Mouse (Mus musculus) gastrocnemius, postnatal 10 days (tissue): Measurements from ENCODE around the gene Hectd4. TPM values are rescaled to one million over a fixed set of nuclear protein-coding genes. Genes with fewer than 3 reads are reported as not detected.
"Not testable (repeated sequence)": the region's sequence is repeated elsewhere in the genome, so short reads cannot be mapped to it uniquely, and the experiment has no call there.

Experiments
- DNase-seq: peaks from one replicate; pipeline ENCODE4 v3.0.0; 2021; ENCODE audit warnings: mixed read lengths
- long read RNA-seq, 2 experiments: library from polyadenylated mRNA; stranded (forward); transcript quantifications; one replicate each; pipeline ENCODE4 v2.0.0; 2021
- total RNA-seq, 2 experiments: library from RNA; stranded (reverse); gene quantifications; 2 replicates each; pipeline ENCODE4 v1.2.3; 2021

Hectd4 gene
- total RNA-seq: 10 to 100 TPM; 12.7 to 16.6 TPM
- long read RNA-seq, experiment 1, partial matches to known transcripts: 2 of 4 reads
- long read RNA-seq, experiment 1, other reads (novel, unspliced or antisense): 2 of 4 reads
- long read RNA-seq, experiment 2, partial matches to known transcripts: 6 of 9 reads
- long read RNA-seq, experiment 2, other reads (novel, unspliced or antisense): 3 of 9 reads

GRCm38 (mm10) chr5:121219980-121220731 lies at the start of gene Hectd4:
Gene Hectd4 (plus strand): TSS chr5:121220219.
- DNase-seq: peak; percentile 99

DNA sequence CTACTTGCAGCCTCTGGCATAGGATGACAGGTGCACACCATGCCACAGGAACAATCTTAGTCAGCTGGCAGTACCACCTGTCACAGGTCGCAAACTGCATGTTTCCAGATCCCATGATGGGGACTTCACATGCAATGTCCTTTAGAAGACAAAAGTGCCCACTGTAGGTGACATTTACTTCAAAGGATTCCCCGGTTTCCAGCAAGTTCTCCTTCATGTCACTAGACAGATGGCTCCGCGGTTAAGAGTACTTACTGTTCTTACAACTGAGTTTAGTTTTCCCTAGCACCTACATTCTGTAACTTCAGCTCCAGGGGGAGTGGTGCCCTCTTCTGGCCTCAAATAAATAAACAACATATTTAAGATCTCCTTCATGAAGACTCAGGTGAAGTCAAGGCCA lies 47.2 kb upstream of the Hectd4 start:
- DNase-seq: no peak

DNA sequence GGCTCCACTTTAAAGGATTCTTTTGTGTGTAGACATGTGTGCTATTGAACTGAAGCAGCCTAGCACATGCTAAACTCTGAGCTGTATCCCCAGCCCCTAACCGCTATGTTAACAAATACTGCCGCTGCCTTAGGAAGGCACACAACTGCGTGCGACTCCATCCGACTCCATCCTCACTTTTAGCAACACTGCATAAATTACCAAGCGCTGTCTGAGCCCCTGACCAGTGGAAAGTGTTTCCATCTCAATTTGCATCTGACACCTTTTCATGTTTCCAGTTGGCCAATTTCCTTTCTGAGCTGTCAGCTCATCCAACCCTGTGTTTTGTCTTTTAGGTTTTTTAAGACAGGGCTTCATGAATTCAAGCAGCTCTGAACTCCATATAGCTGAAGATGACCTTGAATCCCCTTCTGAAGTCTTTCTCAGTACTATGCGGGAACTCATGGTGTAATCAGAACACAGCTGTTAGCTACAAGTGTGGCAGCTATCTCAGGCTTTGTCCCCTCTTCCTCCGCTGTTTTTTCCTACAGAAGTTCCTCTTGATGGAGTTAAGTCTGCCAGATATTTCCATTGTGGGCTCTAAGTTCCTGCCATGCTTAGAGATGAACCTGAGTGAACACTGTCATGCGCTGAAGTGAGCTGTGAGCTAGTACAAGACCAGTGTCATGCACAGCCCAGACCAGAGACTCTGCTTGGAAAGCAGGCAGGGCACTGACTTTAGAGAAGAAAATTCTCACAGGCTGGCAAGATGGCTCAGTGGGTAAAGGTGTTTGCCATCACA lies 40.8 kb upstream of the Hectd4 start:
- no peak for DNase-seq

DNA sequence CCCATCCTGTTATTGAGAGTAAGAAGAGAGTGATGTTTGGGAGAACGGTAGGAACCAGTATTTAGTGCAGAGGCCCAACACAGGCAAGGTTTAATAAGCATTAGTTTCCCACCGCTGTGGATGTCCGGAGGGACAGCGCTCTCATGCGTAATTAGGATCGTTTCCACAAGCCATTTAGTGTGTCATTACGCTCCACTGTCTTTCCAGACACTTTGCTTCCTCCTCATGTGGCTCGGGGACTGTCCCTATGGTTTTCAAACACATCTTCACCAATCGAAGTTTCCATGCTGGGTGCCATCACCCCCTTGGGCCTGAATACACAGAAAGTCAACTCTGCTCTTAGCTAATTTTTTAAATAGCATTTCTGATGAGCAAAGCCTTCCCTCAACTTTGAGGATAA lies 36.8 kb upstream of the Hectd4 start:
- DNase-seq: no peak

- DNase-seq: no peak
Measured at GRCm38 (mm10) chr5:121184375-121184774, 35.6 kb upstream of the Hectd4 start.

DNA sequence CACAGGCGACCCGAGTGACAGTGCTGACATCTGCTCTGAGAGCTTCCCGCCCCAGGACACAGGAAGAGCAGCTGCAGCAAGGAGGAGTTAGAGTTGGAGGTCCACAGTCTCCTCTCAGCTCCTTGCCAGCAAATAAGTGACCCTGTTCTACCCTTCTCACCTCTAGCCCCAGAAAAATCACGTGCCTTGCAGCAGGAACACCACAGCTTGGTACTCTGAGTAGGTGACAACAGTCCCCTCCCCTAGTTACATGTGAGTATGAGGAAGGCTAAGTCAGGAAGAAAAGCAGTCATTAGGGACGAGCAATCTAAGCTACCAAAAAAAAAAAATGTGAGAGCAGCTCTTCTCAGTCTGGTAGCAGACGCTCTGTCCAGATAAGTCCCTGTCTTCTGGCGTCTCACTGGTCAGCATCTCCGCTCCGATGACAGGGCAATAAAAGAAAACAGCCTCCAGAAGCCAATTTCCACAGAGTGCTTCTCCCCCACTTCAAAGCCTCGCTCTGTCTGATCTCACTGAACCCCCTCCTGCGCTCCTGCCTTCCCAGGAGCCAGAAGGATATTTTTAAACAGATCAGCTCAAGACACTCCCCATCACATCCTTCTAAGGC lies 35.0 kb upstream of the Hectd4 start:
- no peak for DNase-seq

DNA sequence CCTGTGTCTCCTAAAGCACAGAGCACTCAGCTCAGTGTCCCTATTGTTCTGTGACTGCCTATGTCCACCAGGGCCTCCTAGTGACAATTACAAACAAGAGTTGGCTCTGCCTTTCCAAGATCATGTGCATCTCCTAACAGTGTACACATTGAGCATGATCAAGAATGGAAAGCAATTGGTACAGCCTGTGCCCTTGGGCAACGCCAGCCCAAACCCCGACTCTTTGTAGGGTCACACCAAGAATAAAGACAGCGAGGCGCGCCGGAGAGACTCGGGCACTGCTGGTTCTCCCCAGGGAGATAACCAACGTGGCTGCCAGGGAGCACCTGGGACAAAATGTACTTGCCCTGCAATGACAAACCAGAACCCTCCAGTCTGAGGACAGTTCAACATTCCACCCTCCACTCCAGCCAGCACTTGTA lies 32.4 kb upstream of the Hectd4 start:
- DNase-seq: no peak

DNA sequence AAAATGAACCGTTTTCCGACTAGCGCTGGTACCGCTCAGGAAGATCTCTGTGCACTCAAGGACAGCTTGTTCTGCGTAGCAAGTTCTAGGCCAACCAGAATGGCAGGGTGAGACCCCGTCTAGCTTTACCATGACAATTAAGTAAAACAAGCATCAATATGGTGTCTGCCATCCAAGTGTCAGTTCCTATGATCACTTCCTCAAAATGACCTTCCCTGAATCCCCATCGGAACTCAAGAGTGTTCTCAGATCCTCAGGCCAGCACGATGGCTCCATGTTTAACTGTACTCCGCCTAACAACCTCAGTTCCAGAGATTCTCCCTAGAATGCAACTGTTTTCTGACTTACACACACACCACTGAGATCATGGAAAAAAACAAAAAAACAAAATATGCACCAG lies 31.8 kb upstream of the Hectd4 start:
- DNase-seq: no peak

GRCm38 (mm10) chr5:121189182-121189581 lies 30.8 kb upstream of the Hectd4 start:
- DNase-seq: no peak

- DNase-seq: no peak
Measured at GRCm38 (mm10) chr5:121190210-121190835, 29.7 kb upstream of the Hectd4 start.

GRCm38 (mm10) chr5:121190836-121191583 lies 29.0 kb upstream of the Hectd4 start, which contains the start of gene Ptpn11:
Gene Ptpn11 (minus strand): TSS chr5:121191397.
- peak; percentile 89 for DNase-seq

- no peak for DNase-seq
Measured at GRCm38 (mm10) chr5:121191584-121191906, 28.5 kb upstream of the Hectd4 start.

- DNase-seq: no peak
Measured at GRCm38 (mm10) chr5:121194173-121194572, 25.8 kb upstream of the Hectd4 start.

DNA sequence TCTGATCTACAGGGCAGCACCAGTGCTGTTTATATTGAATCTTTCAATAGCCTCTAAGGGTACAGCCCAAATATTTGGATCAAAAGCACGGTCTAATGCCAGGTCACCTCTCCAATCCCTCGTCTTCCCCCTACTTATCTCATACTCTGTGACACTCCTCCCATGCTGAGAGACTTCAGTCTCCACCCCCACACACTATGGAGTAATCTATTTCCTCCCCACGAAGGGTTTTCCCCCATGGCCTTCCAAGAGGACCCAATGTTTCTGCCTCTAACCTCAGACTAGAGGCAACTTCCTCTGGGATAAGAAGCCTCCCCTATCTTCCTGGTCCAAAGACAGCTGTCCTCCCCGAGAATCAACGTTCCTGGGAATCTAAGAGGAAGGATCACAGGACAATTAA lies 23.3 kb upstream of the Hectd4 start:
- DNase-seq: no peak

- DNase-seq: no peak
Measured at GRCm38 (mm10) chr5:121197337-121197736, 22.7 kb upstream of the Hectd4 start.

GRCm38 (mm10) chr5:121198376-121198775 lies 21.6 kb upstream of the Hectd4 start:
- DNase-seq: no peak

DNA sequence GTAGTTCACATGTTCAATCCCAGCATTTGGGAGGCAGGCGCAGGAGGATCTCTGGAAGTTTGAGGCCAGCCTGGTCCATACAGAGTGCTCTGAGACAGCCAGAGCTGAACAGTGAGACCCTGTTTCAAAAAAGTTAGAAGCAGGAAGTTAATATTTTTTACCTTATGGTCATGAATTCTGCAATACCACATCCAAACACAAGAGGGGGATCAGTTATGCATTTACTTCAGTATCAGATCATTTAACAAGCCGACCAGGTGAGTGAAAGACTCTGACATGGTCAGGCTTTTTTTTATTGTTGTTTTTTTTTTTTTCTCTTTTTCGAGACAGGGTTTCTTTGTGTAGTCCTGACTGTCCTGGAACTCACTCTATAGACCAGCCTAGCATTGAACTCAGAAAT lies 18.3 kb upstream of the Hectd4 start:
- DNase-seq: no peak

- DNase-seq: no peak
Measured at GRCm38 (mm10) chr5:121202467-121202866, 17.6 kb upstream of the Hectd4 start.

GRCm38 (mm10) chr5:121204132-121205089 lies 15.6 kb upstream of the Hectd4 start, which contains the start of gene Rpl6:
Gene Rpl6 (plus strand): TSS chr5:121204481.
- peak; percentile 69 for DNase-seq

DNA sequence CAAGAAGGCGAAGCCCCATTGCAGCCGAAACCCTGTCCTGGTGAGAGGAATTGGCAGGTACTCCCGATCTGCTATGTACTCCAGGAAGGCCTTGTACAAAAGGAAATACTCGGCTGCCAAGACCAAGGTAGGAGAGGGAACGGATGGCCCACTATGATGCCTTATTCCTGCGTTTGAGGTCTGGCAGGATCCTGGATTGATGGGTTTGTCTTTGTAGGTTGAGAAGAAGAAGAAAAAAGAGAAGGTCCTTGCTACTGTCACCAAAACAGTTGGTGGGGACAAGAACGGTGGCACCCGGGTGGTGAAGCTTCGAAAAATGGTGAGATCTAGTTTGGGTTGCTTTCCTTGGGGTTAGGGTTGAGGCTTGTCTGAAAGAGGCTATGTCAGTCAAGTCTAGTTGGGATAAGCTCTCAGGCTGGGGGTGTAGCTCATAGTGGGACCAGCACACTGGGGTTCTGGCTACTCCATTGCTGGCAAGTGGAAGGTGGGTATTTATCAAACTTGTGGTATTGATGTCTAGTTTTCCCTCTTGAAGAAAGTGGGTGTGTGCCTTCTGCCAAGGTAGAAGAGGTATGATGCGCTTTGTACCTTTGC lies 14.4 kb upstream of the Hectd4 start:
- DNase-seq: not testable (repeated sequence)
